Mouse (Mus musculus) hindbrain, embryonic 16.5 days (tissue): ENCODE results near the gene Chid1. TPM values are rescaled to one million over a fixed set of nuclear protein-coding genes. Genes with fewer than 3 reads are reported as not detected.
A peak's percentile ranks its signal among the peaks of the same experiment; 100 is the strongest.

Source experiments
- ATAC-seq: fragments of 200-750 bp; cut with Nextera tagmentation; 2 replicates; pipeline ENCODE4 v1.8.0; 2017; ENCODE audit warnings: moderate TSS enrichment, moderate library complexity
- H3K27ac ChIP-seq: fragments of 300-500 bp; sonication (generic); 2 replicates; pipeline ENCODE4 v1.5.1; 2014; ENCODE audit warnings: low read depth, mild to moderate bottlenecking, control low read depth, low read length, moderate library complexity
- H3K27me3 ChIP-seq: fragments of 300-500 bp; sonication (generic); replicated peaks from 2 replicates; pipeline ENCODE4 v1.6.1; 2014; ENCODE audit warnings: low read length; ENCODE audit not compliant: control insufficient read depth, insufficient read depth
- H3K36me3 ChIP-seq: fragments of 300-500 bp; sonication (generic); 2 replicates; pipeline ENCODE4 v1.6.1; 2014; ENCODE audit warnings: mild to moderate bottlenecking, low read length, moderate library complexity, mixed read lengths; ENCODE audit not compliant: control insufficient read depth, insufficient read depth
- H3K4me1 ChIP-seq: fragments of 300-500 bp; sonication (generic); 2 replicates; pipeline ENCODE4 v1.6.1; 2014; ENCODE audit warnings: low read depth, low read length; ENCODE audit not compliant: control insufficient read depth, insufficient read depth
- H3K4me2 ChIP-seq: fragments of 300-500 bp; sonication (generic); 2 replicates; pipeline ENCODE4 v1.6.1; 2014; ENCODE audit warnings: mild to moderate bottlenecking, low read length, control low read depth, moderate library complexity
- H3K4me3 ChIP-seq: fragments of 300-500 bp; sonication (generic); 2 replicates; pipeline ENCODE4 v1.5.1; 2014; ENCODE audit warnings: mild to moderate bottlenecking, low read length, control low read depth, moderate library complexity
- H3K9ac ChIP-seq: fragments of 300-500 bp; sonication (generic); 2 replicates; pipeline ENCODE4 v1.6.1; 2014; ENCODE audit warnings: low read depth, mild to moderate bottlenecking, control low read depth, low read length, moderate library complexity
- H3K9me3 ChIP-seq: fragments of 300-500 bp; sonication (generic); 2 replicates; pipeline ENCODE4 v1.6.1; 2014; ENCODE audit warnings: mild to moderate bottlenecking, low read length, moderate library complexity; ENCODE audit not compliant: control insufficient read depth
- WGBS: fragments of 180-500 bp; shearing (Covaris S2); extraction: QIAGEN DNeasy Blood & Tissue Kit; methylation state at CpG from one replicate; pipeline ENCODE4 v1.1.7; 2014; 5-methylcytosine and 5-hydroxymethylcytosine counted together
- polyA plus RNA-seq: library from polyadenylated mRNA; unstranded; fragments of >200 nt; fragmentation: Nextera tagmentation; extraction: Ambion mirVana; gene quantifications from 2 replicates; pipeline ENCODE4 v1.2.1, GENCODE M21; 2015

Gene Chid1
- polyA plus RNA-seq, result 54.4 and 56.7 TPM in 2 replicates

DNA sequence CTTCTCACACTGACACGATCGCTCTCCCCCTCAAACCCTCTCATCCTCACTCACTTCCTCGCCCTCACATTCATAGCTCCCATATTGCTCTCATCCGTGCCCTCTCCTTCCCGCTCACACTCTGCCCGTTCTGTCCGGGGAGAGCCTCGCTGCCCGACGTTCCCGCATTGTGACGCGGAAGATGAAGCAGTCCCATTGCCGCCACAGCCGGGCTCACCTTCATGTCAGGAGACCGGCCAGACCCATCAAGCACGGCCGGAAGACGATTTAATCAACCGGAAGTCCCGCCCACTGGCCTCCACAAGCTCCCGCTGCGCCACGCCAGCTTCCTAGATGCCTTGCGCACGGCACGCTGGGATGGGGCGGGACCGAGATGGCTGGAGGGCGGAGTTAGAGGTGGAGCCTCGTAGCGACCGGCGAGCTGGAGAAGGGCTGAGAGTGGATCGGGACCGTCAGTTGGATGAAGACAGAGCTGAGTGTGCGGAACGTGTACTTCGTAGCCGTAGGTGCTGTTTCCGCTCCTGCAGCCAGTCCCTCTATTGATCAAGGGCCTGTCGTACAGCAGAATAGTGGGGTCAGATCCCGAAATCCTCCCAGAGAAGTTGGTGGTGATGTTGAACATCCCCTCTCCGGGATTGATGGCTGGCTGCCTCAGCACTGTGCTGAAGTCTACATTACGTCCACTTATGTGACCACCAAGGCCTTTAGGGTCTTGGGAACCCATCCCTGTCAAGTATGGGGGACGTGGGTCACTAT, at the start of gene Chid1:
Gene Chid1, minus strand, starts transcription at position 302 of the 756 bp plus-strand sequence.
- Histone ChIP-seq H3K36me3 (no peaks in the 10 kb centered on the region), H3K4me1 (peaks cover 16% of the 10 kb centered on the region), H3K27me3 (no peaks in the 10 kb centered on the region), H3K9ac (peak within 1 kb of the TSS; percentile 74), H3K27ac (peak within 1 kb of the TSS; percentile 75), H3K4me3 (peak within 1 kb of the TSS; percentile 59), H3K4me2 (peak within 1 kb of the TSS; percentile 75), H3K9me3 (no peaks in the 10 kb centered on the region)
- peak; percentile 98 for ATAC-seq
- 1% methylated on average over 46 of the region's 46 CpGs for WGBS

DNA sequence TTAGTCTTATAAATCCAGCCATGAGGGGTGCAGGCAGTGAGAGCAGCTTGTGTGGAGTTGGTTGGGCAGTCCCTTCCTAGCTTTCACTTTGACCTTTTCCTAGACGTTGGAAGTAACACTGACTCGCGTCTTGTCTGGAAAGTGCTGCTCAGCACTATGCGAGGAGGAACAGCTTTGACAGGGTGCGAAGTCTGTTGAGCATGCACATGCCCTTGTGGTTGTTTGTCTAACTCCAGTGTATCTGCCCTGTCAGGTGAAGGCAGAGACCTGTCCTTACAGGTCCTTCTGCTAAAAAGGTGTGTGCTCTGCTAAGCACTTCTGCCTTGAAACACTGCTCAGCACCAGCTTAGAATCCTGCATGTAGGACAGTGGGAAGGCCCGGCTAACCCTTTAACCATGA, 49.2 kb upstream of the Chid1 start:
- Histone ChIP-seq H3K4me1 (no peaks in the 10 kb centered on the region), H3K27ac (no peak overlapping the region), H3K4me2 (no peak overlapping the region), H3K4me3 (no peak overlapping the region), H3K9me3 (no peaks in the 10 kb centered on the region), H3K9ac (no peak overlapping the region), H3K27me3 (no peaks in the 10 kb centered on the region), H3K36me3 (peaks cover 7% of the 10 kb centered on the region; the same call in 1 of the 2 replicates)
- WGBS, result 95% methylated on average over 6 of the region's 6 CpGs
- ATAC-seq, result no peak

GRCm38 (mm10) chr7:141585881-141586280, 46.2 kb upstream of the Chid1 start:
- no peak overlapping the region for H3K9ac ChIP-seq
- no peaks in the 10 kb centered on the region for H3K9me3 ChIP-seq
- WGBS, result 100% methylated on average over 1 of the region's 1 CpGs
- ATAC-seq, result no peak
- no peak overlapping the region for H3K4me2 ChIP-seq
- H3K27ac ChIP-seq, result no peak overlapping the region
- no peaks in the 10 kb centered on the region for H3K27me3 ChIP-seq
- H3K36me3 ChIP-seq, result peaks cover 7% of the 10 kb centered on the region; the same call in 1 of the 2 replicates
- H3K4me1 ChIP-seq, result no peaks in the 10 kb centered on the region
- no peak overlapping the region for H3K4me3 ChIP-seq

DNA sequence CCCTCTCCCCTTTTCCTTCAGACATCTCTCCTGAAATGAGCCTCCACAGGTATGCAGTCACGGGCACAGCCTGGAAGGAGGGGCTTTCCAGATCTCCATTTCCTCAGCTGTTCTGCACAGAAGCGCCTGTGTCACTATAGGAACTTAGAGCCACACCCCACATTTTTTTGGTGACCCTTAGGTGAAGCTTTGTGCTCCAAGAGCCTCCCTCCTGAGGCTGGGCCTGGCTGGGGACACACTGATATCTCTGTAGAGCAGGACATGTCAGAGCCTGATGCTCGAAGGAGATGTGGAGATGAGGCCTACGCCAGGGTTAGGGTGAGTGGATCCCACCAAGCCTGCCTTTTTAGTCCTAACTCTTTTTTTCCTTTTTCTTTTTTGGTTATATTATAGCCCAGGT, 45.6 kb upstream of the Chid1 start:
- WGBS, result 90% methylated on average over 4 of the region's 4 CpGs
- no peaks in the 10 kb centered on the region for H3K27me3 ChIP-seq
- H3K36me3 ChIP-seq, result peaks cover 5% of the 10 kb centered on the region; the same call in 1 of the 2 replicates
- no peak for ATAC-seq
- H3K4me2 ChIP-seq, result no peak overlapping the region
- no peaks in the 10 kb centered on the region for H3K4me1 ChIP-seq
- H3K9ac ChIP-seq, result no peak overlapping the region
- no peak overlapping the region for H3K4me3 ChIP-seq
- no peak overlapping the region for H3K27ac ChIP-seq
- no peaks in the 10 kb centered on the region for H3K9me3 ChIP-seq

DNA sequence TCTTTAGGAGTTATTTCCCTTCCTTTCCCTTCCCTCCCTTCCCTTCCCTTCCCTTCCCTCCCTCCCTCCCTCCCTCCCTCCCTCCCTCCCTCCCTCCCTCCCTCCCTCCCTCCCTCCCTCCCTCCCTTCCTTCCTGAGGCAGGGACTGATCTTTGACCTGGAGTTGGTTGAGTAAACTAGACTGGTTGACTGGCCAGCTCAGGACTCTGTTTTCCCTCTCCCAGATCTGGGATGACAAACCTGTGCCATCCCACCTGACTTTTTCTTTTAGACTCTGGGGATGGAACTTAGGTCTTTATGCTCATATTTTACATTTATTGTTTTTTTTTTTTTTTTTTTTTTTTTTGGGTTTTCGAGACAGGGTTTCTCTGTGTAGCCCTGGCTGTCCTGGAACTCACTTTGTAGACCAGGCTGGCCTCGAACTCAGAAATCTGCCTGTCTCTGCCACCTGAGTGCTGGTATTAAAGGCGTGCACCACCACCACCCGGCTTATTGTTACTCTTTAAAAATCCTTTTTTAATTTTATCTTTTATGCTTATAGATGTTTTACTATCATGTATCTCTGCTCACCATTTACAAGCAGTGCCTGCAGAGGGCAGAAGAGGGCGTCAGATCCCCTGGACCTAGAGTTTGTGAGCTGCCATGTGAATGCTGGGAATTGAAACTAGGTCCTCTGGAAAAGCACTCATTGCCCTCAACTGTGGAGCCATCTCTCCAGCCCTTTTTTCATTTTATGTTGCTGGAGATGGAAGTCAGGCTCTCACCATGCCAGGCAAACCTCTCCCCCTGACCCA, 44.6 kb upstream of the Chid1 start:
- Histone ChIP-seq H3K36me3 (peaks cover 5% of the 10 kb centered on the region; the same call in 1 of the 2 replicates), H3K4me1 (no peaks in the 10 kb centered on the region), H3K4me3 (no peak overlapping the region), H3K27me3 (no peaks in the 10 kb centered on the region), H3K9ac (no peak overlapping the region), H3K9me3 (no peaks in the 10 kb centered on the region), H3K4me2 (no peak overlapping the region), H3K27ac (no peak overlapping the region)
- WGBS, result 91% methylated on average over 4 of the region's 5 CpGs
- ATAC-seq, result no peak

DNA sequence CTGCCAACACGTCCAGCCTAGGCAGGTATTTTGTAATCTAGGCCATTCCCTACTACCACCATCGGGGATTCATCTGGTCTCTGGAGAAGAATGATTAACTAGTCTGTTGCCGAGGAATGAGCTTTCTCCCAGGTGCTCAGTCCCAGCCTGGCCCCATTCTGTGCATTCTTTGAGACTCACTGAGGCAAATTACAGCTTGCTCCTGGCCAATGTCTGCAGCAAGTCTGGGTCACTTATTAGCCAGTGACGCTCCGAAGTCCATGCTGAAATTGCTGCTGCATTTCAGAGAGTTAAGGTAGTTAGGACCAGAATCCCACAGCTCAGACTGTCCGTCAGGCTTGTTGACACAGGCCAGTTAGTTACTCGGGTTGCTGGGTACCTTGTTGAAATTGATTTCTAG, 41.7 kb upstream of the Chid1 start:
- 66% methylated on average over 7 of the region's 7 CpGs for WGBS
- no peak for ATAC-seq
- no peak overlapping the region for H3K4me2 ChIP-seq
- no peak overlapping the region for H3K27ac ChIP-seq
- no peak overlapping the region for H3K4me3 ChIP-seq
- H3K4me1 ChIP-seq, result no peaks in the 10 kb centered on the region
- H3K9me3 ChIP-seq, result no peaks in the 10 kb centered on the region
- no peaks in the 10 kb centered on the region for H3K27me3 ChIP-seq
- 0 out of 2 replicates have a peak, but pooled peaks cover 3% of the 10 kb centered on the region for H3K36me3 ChIP-seq
- H3K9ac ChIP-seq, result no peak overlapping the region

GRCm38 (mm10) chr7:141578943-141579342, 39.3 kb upstream of the Chid1 start:
- Histone ChIP-seq H3K9me3 (no peaks in the 10 kb centered on the region), H3K9ac (no peak overlapping the region), H3K4me1 (no peaks in the 10 kb centered on the region), H3K27me3 (no peaks in the 10 kb centered on the region), H3K4me2 (no peak overlapping the region), H3K27ac (no peak overlapping the region), H3K4me3 (no peak overlapping the region), H3K36me3 (0 out of 2 replicates have a peak, but pooled peaks cover 3% of the 10 kb centered on the region)
- WGBS, result 98% methylated on average over 2 of the region's 2 CpGs
- ATAC-seq, result no peak

- 0 out of 2 replicates have a peak, but pooled peaks cover 3% of the 10 kb centered on the region for H3K36me3 ChIP-seq
- ATAC-seq, result no peak
- no peaks in the 10 kb centered on the region for H3K27me3 ChIP-seq
- H3K4me2 ChIP-seq, result no peak overlapping the region
- no peak overlapping the region for H3K4me3 ChIP-seq
- H3K4me1 ChIP-seq, result no peaks in the 10 kb centered on the region
- 94% methylated on average over 1 of the region's 1 CpGs for WGBS
- H3K9me3 ChIP-seq, result no peaks in the 10 kb centered on the region
- no peak overlapping the region for H3K27ac ChIP-seq
- no peak overlapping the region for H3K9ac ChIP-seq
Observed at GRCm38 (mm10) chr7:141578511-141578910, 38.9 kb upstream of the Chid1 start.

DNA sequence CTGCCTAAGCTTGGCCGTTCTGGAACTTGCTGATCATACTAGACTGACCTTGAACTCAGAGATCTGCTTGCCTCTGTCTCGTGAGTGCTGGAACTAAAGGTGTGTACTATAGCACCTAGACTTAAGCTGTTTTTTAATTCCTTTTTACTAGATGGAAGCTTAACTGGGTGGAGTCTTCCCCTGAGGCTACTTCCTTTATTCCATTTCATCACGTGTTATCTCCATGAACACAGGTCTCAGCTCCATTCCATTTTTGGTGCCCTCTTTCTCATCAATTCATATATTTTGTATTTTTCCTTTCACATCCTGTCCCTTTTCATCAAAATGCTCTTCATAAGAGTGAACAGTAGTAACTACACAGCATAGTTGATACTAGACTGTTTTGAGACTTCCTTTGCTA, 38.1 kb upstream of the Chid1 start:
- ATAC-seq, result no peak
- H3K36me3 ChIP-seq, result 0 out of 2 replicates have a peak, but pooled peaks cover 3% of the 10 kb centered on the region
- no peak overlapping the region for H3K4me2 ChIP-seq
- no peaks in the 10 kb centered on the region for H3K4me1 ChIP-seq
- no peak overlapping the region for H3K4me3 ChIP-seq
- WGBS, result 88% methylated on average over 3 of the region's 3 CpGs
- no peaks in the 10 kb centered on the region for H3K27me3 ChIP-seq
- H3K27ac ChIP-seq, result no peak overlapping the region
- no peaks in the 10 kb centered on the region for H3K9me3 ChIP-seq
- no peak overlapping the region for H3K9ac ChIP-seq
